Mouse (Mus musculus) lung, adult 2 months (tissue): Measurements from ENCODE around the gene Maml3.

Source experiments
- CTCF ChIP-seq: fragments of 200-500 bp; IDR thresholded peaks from 2 replicates; pipeline ENCODE4 v1.5.1; 2011; ENCODE audit warnings: mild to moderate bottlenecking, low read length, control low read depth; ENCODE audit not compliant: insufficient read depth
- POLR2A ChIP-seq: fragments of 200-500 bp; IDR thresholded peaks from 2 replicates; pipeline ENCODE4 v1.6.1; 2011; ENCODE audit warnings: low read depth, mild to moderate bottlenecking, control low read depth, low read length, borderline replicate concordance; ENCODE audit errors: extremely low read depth

DNA sequence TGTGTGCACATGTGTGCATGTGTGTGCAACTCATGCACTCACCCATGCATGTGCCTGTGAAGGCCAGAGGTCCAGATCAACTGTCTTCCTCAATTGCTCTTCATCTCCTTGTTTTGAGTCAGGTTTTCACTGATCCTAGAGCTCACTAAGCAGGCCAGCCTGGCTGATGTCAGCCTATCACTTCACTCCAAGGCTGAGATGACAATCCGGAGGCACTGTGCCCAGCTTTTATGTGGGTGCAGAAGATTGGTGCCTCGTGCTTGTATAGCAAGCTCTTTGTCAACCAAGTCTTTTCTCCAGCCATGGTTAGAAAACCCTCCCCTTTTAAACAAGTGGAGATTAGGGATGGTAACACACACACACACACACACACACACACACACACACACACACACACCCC, 146.1 kb downstream of the Maml3 start:
- TF ChIP-seq CTCF, result no peak
- no peak for TF ChIP-seq POLR2A
